Mouse (Mus musculus) heart, adult 10 weeks (tissue): ENCODE data around the gene Uba52. TPM values are rescaled to one million over a fixed set of nuclear protein-coding genes. Genes with fewer than 3 reads are reported as not detected.

ENCODE experiments used
- polyA plus RNA-seq: library from polyadenylated mRNA; stranded (reverse); fragments of 350-450 nt; fragmentation: Illumina TruSeq; extraction: RNeasy Lipid Tissue Mini Kit (QIAGEN cat#74804); gene quantifications from one replicate; pipeline ENCODE4 v1.2.3, GENCODE M21; 2014; ENCODE audit warnings: low read depth, low replicate concordance

Gene Uba52
- polyA plus RNA-seq, result 1,940 TPM

GRCm38 (mm10) chr8:70510228-70510915 lies at the start of gene Uba52:
Gene Uba52 (minus strand): TSS chr8:70510801.

GRCm38 (mm10) chr8:70539077-70539813 lies 28.6 kb upstream of the Uba52 start, which contains the start of gene Ell:
Gene Ell (plus strand): TSS chr8:70539457.

GRCm38 (mm10) chr8:70527512-70528181 lies 17.0 kb upstream of the Uba52 start, which contains the start of the genes Fkbp8 and Kxd1:
Gene Fkbp8 (plus strand): TSS chr8:70527724.
Gene Kxd1 (minus strand): TSS chr8:70527956.

GRCm38 (mm10) chr8:70506328-70507026 lies 4.1 kb downstream of the Uba52 start, which contains the start of gene Rex1bd:
Gene Rex1bd (minus strand): TSS chr8:70506752.

GRCm38 (mm10) chr8:70492664-70493640 lies 17.6 kb downstream of the Uba52 start, which contains the start of gene Crlf1:
Gene Crlf1 (plus strand): TSS chr8:70493158.

GRCm38 (mm10) chr8:70486941-70487520 lies 23.6 kb downstream of the Uba52 start, which contains the start of gene Tmem59l:
Gene Tmem59l (minus strand): TSS chr8:70487358.

GRCm38 (mm10) chr8:70476333-70477268 lies 34.0 kb downstream of the Uba52 start, which contains the start of gene Klhl26:
Gene Klhl26 (minus strand): TSS chr8:70476968.

Other genes starting within 250 kb of the Uba52 start
- 7.0 TPM for gene Homer3, start 228.0 kb downstream of the Uba52 start, polyA plus RNA-seq
- 22.8 TPM for gene Ddx49, start 208.3 kb downstream of the Uba52 start, polyA plus RNA-seq
- 126 TPM for gene Cope, start 208.3 kb downstream of the Uba52 start, polyA plus RNA-seq
- 0.68 TPM for gene Cers1, start 195.0 kb downstream of the Uba52 start, polyA plus RNA-seq
- not detected for gene Gdf1, start 181.0 kb downstream of the Uba52 start, polyA plus RNA-seq
- 27.5 TPM for gene Upf1, start 157.5 kb downstream of the Uba52 start, polyA plus RNA-seq
- gene Comp, start 137.2 kb downstream of the Uba52 start, polyA plus RNA-seq, result 11.6 TPM
- 7.9 TPM for gene Crtc1, start 71.2 kb downstream of the Uba52 start, polyA plus RNA-seq
- gene Klhl26, start 33.8 kb downstream of the Uba52 start, polyA plus RNA-seq, result 9.1 TPM
- not detected for gene Tmem59l, start 23.4 kb downstream of the Uba52 start, polyA plus RNA-seq
- gene Crlf1, start 17.6 kb downstream of the Uba52 start, polyA plus RNA-seq, result 0.63 TPM
- gene Rex1bd, start 4.0 kb downstream of the Uba52 start, polyA plus RNA-seq, result 105 TPM
- gene Fkbp8, start 16.9 kb upstream of the Uba52 start, polyA plus RNA-seq, result 152 TPM
- 118 TPM for gene Kxd1, start 17.2 kb upstream of the Uba52 start, polyA plus RNA-seq
- gene Ell, start 28.7 kb upstream of the Uba52 start, polyA plus RNA-seq, result 11.8 TPM
- gene Isyna1, start 83.6 kb upstream of the Uba52 start, polyA plus RNA-seq, result 33.1 TPM
- gene Ssbp4, start 98.1 kb upstream of the Uba52 start, polyA plus RNA-seq, result 42.1 TPM
- gene Lrrc25, start 105.4 kb upstream of the Uba52 start, polyA plus RNA-seq, result 2.3 TPM
- 2.1 TPM for gene Gdf15, start 121.7 kb upstream of the Uba52 start, polyA plus RNA-seq
- 23.9 TPM for gene Pgpep1, start 149.6 kb upstream of the Uba52 start, polyA plus RNA-seq
- gene Lsm4, start 162.4 kb upstream of the Uba52 start, polyA plus RNA-seq, result 90.3 TPM
- 59.5 TPM for gene Jund, start 188.1 kb upstream of the Uba52 start, polyA plus RNA-seq
- gene Iqcn, start 192.7 kb upstream of the Uba52 start, polyA plus RNA-seq, result not detected
- not detected for gene Gm3336, start 207.7 kb upstream of the Uba52 start, polyA plus RNA-seq
- gene Pde4c, start 212.9 kb upstream of the Uba52 start, polyA plus RNA-seq, result 7.0 TPM
- 57.6 TPM for gene Rab3a, start 243.9 kb upstream of the Uba52 start, polyA plus RNA-seq